Mouse (Mus musculus) CD8-positive naive resting alpha-beta T cell, adult 2 months (primary cell): ENCODE results near the gene Prom2.
A peak's percentile ranks its signal among the peaks of the same experiment; 100 is the strongest.

ENCODE experiments used
- DNase-seq, 2 experiments: peaks; one replicate each; pipeline ENCODE4 v3.0.0; 2022; ENCODE audit warnings: low read depth in 2 of 2, low spot score in 2 of 2

The Prom2 gene

DNA sequence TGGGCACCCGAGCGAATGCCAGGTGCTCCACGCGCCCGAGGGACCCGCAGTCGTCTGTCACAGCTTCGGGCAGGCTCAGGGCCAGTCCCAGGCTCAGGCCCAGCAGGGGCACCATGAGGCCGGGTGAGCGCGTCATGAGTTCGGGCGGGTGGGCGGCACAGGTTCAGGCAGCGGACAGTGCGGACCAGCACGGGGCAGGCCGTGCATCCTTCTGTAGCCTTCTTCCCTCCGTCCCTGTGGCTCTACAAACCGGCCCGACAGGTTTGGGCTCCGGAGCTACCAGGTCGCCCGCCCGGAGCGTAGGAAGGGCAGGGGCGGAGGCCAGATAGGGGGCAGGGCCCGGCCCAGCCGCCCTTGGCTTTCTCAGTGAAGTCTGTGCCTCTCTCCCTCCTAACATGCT, at the start of gene Prom2:
Gene Prom2 (minus strand): TSS at position 283 of the 400 bp plus-strand sequence.
- no peak for DNase-seq

DNA sequence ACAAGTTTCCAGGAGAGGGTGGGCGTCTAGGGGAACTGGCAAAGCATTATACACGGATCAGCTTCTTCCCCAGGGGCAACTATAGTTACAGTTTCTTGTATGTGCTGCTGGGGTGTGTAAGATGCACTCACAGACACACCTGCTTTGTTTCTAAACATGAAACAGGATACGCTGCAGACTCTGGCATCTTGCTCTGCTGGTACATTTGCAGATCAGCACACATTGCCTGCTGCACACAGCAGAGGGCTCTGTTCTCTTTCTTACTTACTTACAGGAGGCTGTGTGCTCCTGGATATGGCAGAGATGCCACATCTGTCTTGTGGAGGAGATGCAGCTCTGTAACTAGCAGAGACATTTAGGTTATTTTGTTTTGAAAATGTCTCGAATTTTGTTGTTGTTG, 49.6 kb upstream of the Prom2 start:
- DNase-seq = peak; percentile 14 to 26

DNA sequence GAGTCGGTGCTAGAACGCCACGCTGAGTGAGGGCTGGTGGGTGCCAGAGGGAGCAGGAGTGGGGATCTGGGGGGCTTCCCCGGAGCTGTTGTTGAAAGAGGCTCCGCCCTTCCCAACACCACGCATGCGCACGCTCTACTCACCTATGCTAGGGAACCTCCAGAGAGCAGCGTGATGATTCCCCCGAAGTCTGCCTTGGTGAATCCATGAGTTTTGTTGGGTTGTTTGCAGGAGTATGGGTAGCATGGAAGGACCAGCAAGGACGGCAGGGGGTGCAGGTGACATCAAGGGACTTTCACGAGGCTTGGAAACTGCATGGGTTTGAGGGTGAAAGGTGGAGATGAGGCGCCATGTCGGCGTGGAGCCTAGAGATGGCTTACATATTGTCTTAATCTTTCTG, 48.9 kb upstream of the Prom2 start:
- peak in 1 of 2 experiments; percentile 34 for DNase-seq

DNA sequence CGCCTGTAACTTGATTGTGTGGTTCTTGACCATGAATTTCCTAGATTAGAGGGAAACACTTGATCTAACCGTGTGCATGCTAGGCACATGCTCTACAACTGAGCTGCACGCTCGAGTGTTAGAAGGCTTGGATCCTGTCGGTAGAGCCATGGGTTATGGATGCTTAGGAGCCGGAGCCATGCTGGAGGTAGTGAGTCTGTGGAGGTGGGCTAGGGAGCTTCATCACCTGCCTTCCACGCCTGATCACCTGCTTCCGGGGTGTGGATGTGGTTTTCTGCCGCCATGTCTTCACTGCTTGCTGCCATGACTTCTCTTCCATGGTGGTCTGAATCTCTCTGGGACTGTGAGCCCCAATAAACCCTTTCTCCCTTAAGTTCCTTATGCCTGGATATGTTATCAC, 47.6 kb upstream of the Prom2 start:
- DNase-seq = no peak

DNA sequence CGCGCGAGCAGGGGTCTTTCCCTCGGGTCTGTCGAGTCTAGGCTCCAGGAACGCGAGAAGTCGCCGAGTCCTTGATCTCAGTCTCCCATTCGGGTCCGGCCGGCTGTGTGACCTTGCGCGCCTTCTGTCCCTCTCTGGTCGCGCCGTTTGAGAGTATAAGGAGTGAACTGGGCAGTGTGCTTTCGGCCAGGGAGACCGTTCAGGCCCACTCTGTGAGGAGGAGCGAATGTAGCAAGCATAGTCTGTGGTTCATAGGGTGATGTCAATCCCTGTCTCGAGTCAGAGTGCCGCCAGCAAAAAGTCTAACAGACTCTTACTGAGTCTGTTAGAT, 46.2 kb upstream of the Prom2 start:
- no peak for DNase-seq

GRCm38 (mm10) chr2:127586694-127587513, 45.6 kb upstream of the Prom2 start, which contains the start of the genes Zfp661 and Mrps5:
Gene Zfp661 (minus strand): TSS chr2:127587094.
Gene Mrps5 (plus strand): TSS chr2:127587222.
- DNase-seq = peak; percentile 74 to 88

DNA sequence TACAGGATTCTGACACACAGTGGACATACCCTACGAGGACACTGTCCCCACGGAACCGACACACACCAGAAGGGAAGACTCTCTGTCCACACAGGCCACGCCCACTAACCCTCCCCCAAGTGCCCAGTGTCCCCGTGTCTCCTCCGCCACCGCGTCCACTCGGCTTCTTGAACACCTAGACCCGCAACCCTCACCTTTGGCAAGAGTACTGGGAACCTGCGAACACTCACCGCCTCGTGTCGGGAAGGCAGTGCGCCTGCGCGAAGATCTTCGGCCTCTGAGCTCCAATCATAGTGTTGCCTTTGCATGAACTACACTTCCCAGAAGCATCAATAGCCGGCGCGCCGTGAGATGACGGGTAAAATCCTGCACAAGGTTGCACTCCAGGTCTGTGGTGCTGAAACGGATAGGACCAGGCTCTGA, 43.2 kb upstream of the Prom2 start:
- peak; percentile 81 for DNase-seq

- DNase-seq = no peak
Measured at GRCm38 (mm10) chr2:127573322-127573721, 32.1 kb upstream of the Prom2 start.

- DNase-seq = peak; percentile 47 to 64
Measured at GRCm38 (mm10) chr2:127559070-127559966, 18.1 kb upstream of the Prom2 start.

GRCm38 (mm10) chr2:127551078-127551477, 9.8 kb upstream of the Prom2 start:
- DNase-seq = no peak

GRCm38 (mm10) chr2:127550446-127550845, 9.2 kb upstream of the Prom2 start:
- DNase-seq = no peak

GRCm38 (mm10) chr2:127549711-127550110, 8.4 kb upstream of the Prom2 start:
- DNase-seq = no peak

DNA sequence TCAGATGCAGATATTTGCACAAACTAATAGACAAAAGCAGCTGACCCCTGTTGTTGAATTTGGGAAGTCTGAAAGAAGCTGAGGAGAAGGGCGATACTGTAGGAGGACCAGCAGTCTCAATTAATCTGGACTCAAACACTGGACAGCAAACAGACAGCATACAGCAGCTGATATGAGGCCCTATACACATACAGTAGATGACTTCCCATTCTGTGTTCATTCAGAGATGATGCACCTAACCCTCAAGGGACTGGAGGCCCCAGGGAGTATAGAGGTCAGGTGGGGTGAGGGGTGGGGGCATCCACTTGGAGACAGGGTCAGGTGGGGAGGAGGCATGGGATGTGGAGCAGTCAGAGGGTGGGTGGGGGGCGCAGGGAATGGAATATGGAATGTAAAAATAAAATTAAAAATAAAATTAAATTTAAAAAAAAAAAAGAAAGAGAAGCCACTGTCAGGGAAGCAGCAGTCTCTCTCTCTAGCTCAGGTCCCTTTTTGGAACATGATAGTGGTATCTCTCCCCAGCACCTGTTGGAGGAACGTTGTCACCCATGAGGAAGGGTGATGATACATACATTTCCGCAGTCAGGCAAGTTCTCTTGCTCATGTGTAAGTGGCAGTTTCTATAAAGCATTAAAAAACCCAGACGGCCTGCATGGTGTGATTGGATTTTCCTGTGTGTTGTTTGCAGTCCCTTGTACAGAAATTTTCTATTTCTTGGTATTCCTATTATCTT, 7.2 kb upstream of the Prom2 start:
- no peak for DNase-seq

- DNase-seq = no peak
Measured at GRCm38 (mm10) chr2:127541697-127542096, 430 bp upstream of the Prom2 start.

GRCm38 (mm10) chr2:127539494-127539893, 1.8 kb downstream of the Prom2 start:
- DNase-seq = no peak

- DNase-seq = no peak
Measured at GRCm38 (mm10) chr2:127537548-127537947, 3.7 kb downstream of the Prom2 start.

GRCm38 (mm10) chr2:127535363-127535762, 5.9 kb downstream of the Prom2 start:
- no peak for DNase-seq

DNA sequence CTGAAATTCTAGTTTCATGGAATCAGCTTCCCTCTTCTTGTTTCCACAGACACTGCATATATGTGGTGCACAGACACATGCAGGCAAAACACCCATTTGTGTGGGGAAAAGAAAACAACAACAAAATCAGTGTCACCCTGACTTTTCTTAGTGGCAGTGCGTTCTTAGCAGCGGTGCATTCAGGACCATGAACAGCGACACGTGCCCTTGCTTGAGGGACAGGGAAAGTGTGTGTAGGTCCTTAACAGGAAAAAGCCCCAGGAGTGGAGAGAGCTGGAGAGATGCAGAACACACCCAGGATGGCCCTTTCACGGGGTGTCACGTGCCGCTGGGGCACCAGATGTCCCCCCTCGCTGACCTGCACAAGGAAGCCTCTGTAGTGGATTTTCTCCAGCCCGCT, 8.9 kb downstream of the Prom2 start:
- no peak for DNase-seq

DNA sequence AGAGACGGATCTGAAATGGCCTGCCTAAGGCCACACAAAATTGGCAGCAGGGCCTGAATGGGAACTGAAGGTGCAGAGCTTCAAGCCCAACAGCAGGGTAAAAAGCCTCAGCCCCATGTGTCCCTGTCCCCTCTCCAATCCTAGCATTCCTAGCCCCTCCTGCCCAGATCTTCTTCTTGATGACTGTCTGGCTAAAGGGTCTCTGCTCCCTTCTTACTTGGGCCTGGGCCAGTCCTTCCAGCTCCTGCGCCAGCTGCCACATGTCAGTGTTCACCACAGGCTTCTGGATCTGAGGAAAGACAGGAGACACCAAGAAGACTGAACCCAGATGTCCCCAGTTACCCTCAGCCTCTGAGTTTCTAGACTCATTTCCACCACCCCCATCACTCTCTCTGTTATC, 9.7 kb downstream of the Prom2 start:
- no peak for DNase-seq

DNA sequence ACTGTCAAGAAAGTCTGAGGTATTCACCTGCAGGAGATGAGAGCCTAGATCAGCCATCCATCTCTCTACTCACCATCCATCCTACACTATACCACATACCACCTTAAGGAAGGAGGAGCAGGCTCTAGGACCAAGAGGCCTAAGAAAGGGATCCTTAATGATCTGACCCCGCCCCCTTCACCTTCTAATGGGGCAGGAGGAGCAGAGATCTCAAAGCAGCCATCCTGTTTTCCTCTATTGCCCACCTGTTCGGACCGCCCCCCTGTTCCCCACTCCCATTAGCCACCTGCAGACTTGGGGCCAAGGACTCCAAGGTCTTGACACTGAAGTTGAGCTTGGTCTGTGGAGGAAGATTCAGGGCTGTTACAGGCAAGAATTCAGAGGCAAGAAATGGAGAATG, 10.8 kb downstream of the Prom2 start:
- no peak for DNase-seq

- DNase-seq = no peak
Measured at GRCm38 (mm10) chr2:127525004-127525775, 16.1 kb downstream of the Prom2 start.
